Mouse (Mus musculus) left cerebral cortex, postnatal 4 days (tissue): ENCODE data around the gene Cpa4. TPM values are rescaled to one million over a fixed set of nuclear protein-coding genes. Genes with fewer than 3 reads are reported as not detected.
A peak's percentile ranks its signal among the peaks of the same experiment; 100 is the strongest.

Source experiments
- DNase-seq: peaks from one replicate; pipeline ENCODE4 v3.0.0-alpha.2; 2022
- intact Hi-C: fragments of 180-260 bp; cut with DNase I; formaldehyde crosslinking; loops from one replicate; pipeline ENCODE4 v1.15.1; 2025
- total RNA-seq, 2 experiments: library from RNA; stranded (reverse); gene quantifications; 2 replicates each; pipeline ENCODE4 v1.2.3; 2021

The Cpa4 gene
- total RNA-seq, 2 experiments from 2014 or later = 0.24 TPM; not detected in 1

GRCm38 (mm10) chr6:30551193-30551515 is 17.0 kb upstream of the Cpa4 start:
- DNase-seq = no peak
- intact Hi-C loops = no loop called here

- peak; percentile 62 for DNase-seq
- intact Hi-C loops = no loop called here
Observed at GRCm38 (mm10) chr6:30551644-30552580, 16.3 kb upstream of the Cpa4 start.

- no peak for DNase-seq
- intact Hi-C loops = no loop called here
Observed at GRCm38 (mm10) chr6:30552628-30553027, 15.5 kb upstream of the Cpa4 start.

- DNase-seq = no peak
- intact Hi-C loops = no loop called here
Observed at GRCm38 (mm10) chr6:30553381-30554010, 14.7 kb upstream of the Cpa4 start.

GRCm38 (mm10) chr6:30554092-30554491 is 14.1 kb upstream of the Cpa4 start:
- intact Hi-C loops = no loop called here
- DNase-seq = no peak

GRCm38 (mm10) chr6:30554621-30555170 is 13.5 kb upstream of the Cpa4 start:
- intact Hi-C loops = no loop called here
- no peak for DNase-seq

GRCm38 (mm10) chr6:30556080-30556479 is 12.1 kb upstream of the Cpa4 start:
- intact Hi-C loops = no loop called here
- DNase-seq = no peak

GRCm38 (mm10) chr6:30559726-30560125 is 8.4 kb upstream of the Cpa4 start:
- intact Hi-C loops = no loop called here
- no peak for DNase-seq

GRCm38 (mm10) chr6:30562132-30562531 is 6.0 kb upstream of the Cpa4 start:
- intact Hi-C loops = no loop called here

GRCm38 (mm10) chr6:30563575-30563974 is 4.6 kb upstream of the Cpa4 start:
- intact Hi-C loops = no loop called here
- no peak for DNase-seq

More at GRCm38 (mm10) chr6:30562132-30562531, 6.0 kb upstream of the Cpa4 start:
- DNase-seq = no peak

- intact Hi-C loops = no loop called here
- DNase-seq = no peak
Observed at GRCm38 (mm10) chr6:30564051-30564450, 4.1 kb upstream of the Cpa4 start.

GRCm38 (mm10) chr6:30569331-30569730 is 1.2 kb downstream of the Cpa4 start:
- no peak for DNase-seq
- intact Hi-C loops = no loop called here

- intact Hi-C loops = no loop called here
- DNase-seq = no peak
Observed at GRCm38 (mm10) chr6:30570012-30570411, 1.8 kb downstream of the Cpa4 start.

GRCm38 (mm10) chr6:30572456-30573311 is 4.5 kb downstream of the Cpa4 start:
- intact Hi-C loops = no loop called here
- peak; percentile 35 for DNase-seq

- intact Hi-C loops = no loop called here
- no peak for DNase-seq
Observed at GRCm38 (mm10) chr6:30573380-30573779, 5.2 kb downstream of the Cpa4 start.

GRCm38 (mm10) chr6:30574945-30575344 is 6.8 kb downstream of the Cpa4 start:
- intact Hi-C loops = no loop called here
- DNase-seq = no peak

- DNase-seq = no peak
- intact Hi-C loops = no loop called here
Observed at GRCm38 (mm10) chr6:30576477-30577203, 8.5 kb downstream of the Cpa4 start.

- intact Hi-C loops = no loop called here
- DNase-seq = no peak
Observed at GRCm38 (mm10) chr6:30579961-30580840, 12.0 kb downstream of the Cpa4 start.

GRCm38 (mm10) chr6:30580841-30581176 is 12.6 kb downstream of the Cpa4 start:
- peak; percentile 11 for DNase-seq

More at GRCm38 (mm10) chr6:30580841-30581176, 12.6 kb downstream of the Cpa4 start:
- intact Hi-C loops = no loop called here
